Mouse (Mus musculus) heart, embryonic 15.5 days (tissue): ENCODE results near the gene Tbx4. TPM values are rescaled to one million over a fixed set of nuclear protein-coding genes. Genes with fewer than 3 reads are reported as not detected.

Experiments
- ATAC-seq: fragments of 200-750 bp; cut with Nextera tagmentation; replicated peaks from 2 replicates; pipeline ENCODE4 v1.8.0; 2017; ENCODE audit warnings: low read depth, moderate TSS enrichment; ENCODE audit not compliant: insufficient number of reproducible peaks, insufficient read depth, low FRiP score
- H3K27ac ChIP-seq: fragments of 300-500 bp; sonication (generic); 2 replicates; pipeline ENCODE4 v1.5.1; 2015; ENCODE audit warnings: mild to moderate bottlenecking, inconsistent platforms
- H3K27me3 ChIP-seq: fragments of 300-500 bp; sonication (generic); 2 replicates; pipeline ENCODE4 v1.6.1; 2015; ENCODE audit warnings: inconsistent platforms
- H3K36me3 ChIP-seq: fragments of 300-500 bp; sonication (generic); 2 replicates; pipeline ENCODE4 v1.6.1; 2015; ENCODE audit warnings: mild to moderate bottlenecking, inconsistent platforms
- H3K4me1 ChIP-seq: fragments of 300-500 bp; sonication (generic); replicated peaks from 2 replicates; pipeline ENCODE4 v1.6.1; 2015; ENCODE audit warnings: inconsistent platforms
- H3K4me2 ChIP-seq: fragments of 300-500 bp; sonication (generic); 2 replicates; pipeline ENCODE4 v1.6.1; 2015; ENCODE audit warnings: inconsistent platforms, mild to moderate bottlenecking, moderate library complexity
- H3K4me3 ChIP-seq: fragments of 300-500 bp; sonication (generic); 2 replicates; pipeline ENCODE4 v1.5.1; 2015; ENCODE audit warnings: mild to moderate bottlenecking, inconsistent platforms
- H3K9ac ChIP-seq: fragments of 300-500 bp; sonication (generic); 2 replicates; pipeline ENCODE4 v1.6.1; 2015; ENCODE audit warnings: mild to moderate bottlenecking, inconsistent platforms
- H3K9me3 ChIP-seq: fragments of 300-500 bp; sonication (generic); replicated peaks from 2 replicates; pipeline ENCODE4 v1.6.1; 2016; ENCODE audit warnings: inconsistent platforms
- WGBS: fragments of 180-500 bp; shearing (Covaris S2); methylation state at CpG from one replicate; pipeline ENCODE4 v1.1.7; 2015; ENCODE audit warnings: mixed read lengths; 5-methylcytosine and 5-hydroxymethylcytosine counted together
- polyA plus RNA-seq: library from polyadenylated mRNA; unstranded; fragments of >200 nt; fragmentation: Nextera tagmentation; extraction: Ambion mirVana; gene quantifications from 2 replicates; pipeline ENCODE4 v1.2.1, GENCODE M21; 2015

Gene Tbx4
- polyA plus RNA-seq, 1 experiment from 2014 or later: 1.6 TPM

- Histone ChIP-seq H3K9ac (no peak overlapping the region), H3K4me2 (no peak overlapping the region), H3K4me3 (no peak overlapping the region), H3K36me3 (no peaks in the 10 kb centered on the region), H3K27ac (no peak overlapping the region), H3K27me3 (no peaks in the 10 kb centered on the region), H3K4me1 (no peaks in the 10 kb centered on the region), H3K9me3 (no peaks in the 10 kb centered on the region)
- 62% methylated on average over 12 of the region's 12 CpGs for WGBS
- ATAC-seq: no peak
Observed at GRCm38 (mm10) chr11:85955611-85956010, 69.4 kb downstream of the Tbx4 start.

DNA sequence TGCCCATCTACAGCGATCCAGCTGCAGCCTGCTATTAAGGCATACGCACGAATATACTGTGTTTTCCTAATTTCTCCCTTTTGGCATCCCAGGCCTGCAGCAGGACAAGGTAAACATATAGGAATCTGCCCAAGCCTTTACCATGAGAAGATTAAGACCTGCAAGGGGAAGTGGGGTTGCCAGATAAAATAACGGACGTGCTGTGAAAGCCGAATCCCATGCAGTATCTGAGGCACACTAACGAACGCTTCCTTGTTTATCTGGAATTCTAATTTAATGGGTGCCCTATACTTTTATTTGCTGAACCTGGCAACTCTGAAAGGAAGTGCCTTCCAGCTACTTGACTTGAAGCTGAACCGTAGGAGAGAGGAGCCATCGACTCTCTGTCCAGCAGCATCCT, 70.2 kb downstream of the Tbx4 start:
- no peak for ATAC-seq
- Histone ChIP-seq H3K27ac (no peak overlapping the region), H3K27me3 (no peaks in the 10 kb centered on the region), H3K4me1 (no peaks in the 10 kb centered on the region), H3K9ac (no peak overlapping the region), H3K4me3 (no peak overlapping the region), H3K9me3 (no peaks in the 10 kb centered on the region), H3K4me2 (no peak overlapping the region), H3K36me3 (no peaks in the 10 kb centered on the region)
- WGBS: 60% methylated on average over 10 of the region's 10 CpGs

DNA sequence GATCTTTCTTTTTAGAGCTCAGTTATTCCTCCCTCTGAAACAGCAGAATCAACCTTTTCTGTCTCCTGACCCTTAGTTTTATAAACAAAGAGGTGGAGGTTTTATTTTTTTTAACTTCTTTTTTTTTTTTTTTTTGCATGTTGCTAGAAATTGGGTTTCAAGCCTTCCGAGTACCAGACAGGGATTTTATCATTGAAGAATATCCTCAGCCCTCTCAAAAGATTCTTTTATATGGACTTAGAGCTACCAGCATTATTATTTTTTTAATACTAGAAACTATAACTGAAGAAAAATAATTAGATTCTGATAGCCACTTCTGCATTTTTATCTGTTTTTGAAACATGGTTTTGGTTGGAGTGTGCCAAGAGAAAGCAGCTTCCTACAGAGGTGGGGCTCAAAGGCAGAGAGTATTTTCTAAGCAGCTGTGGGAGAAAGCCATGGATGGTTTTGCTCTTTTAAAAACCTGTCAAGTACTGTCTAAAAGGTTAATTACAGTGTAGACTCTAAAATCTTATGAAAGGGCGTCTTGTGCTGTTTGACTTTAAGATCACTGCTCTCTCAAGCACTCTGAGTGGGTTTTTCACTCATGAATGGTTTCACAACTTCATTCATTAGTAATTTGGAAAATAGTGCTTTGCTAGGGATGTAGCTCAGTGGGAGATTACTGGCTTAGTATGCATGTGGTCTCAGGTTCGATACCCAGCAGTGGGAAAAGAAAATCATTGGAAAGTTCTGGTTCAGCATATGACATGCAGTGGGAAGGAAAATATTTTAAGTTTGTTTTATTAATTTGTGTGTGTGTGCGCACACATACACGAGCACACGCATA, 70.9 kb downstream of the Tbx4 start:
- Histone ChIP-seq H3K4me1 (no peaks in the 10 kb centered on the region), H3K4me3 (no peak overlapping the region), H3K36me3 (no peaks in the 10 kb centered on the region), H3K27ac (no peak overlapping the region), H3K27me3 (no peaks in the 10 kb centered on the region), H3K4me2 (no peak overlapping the region), H3K9ac (no peak overlapping the region), H3K9me3 (no peaks in the 10 kb centered on the region)
- 81% methylated on average over 6 of the region's 6 CpGs for WGBS
- ATAC-seq: no peak

DNA sequence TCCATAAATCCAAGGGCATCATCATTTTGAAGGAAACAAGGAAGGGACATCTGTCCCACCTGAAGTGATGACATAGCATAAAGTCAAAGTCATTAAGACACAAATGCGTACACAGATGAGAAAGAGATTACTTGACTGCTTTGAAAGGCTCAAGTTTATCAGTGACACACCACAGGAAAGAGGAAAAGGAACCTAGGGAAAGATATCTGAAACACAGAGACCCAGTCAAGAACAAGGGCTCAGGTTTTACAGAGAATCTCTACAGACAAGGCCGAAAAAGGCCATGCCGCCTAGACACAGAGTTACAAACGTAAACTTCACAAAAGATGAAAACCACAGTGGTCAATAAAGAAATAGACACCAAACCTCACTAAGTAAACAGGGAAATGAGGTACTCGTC, 73.6 kb downstream of the Tbx4 start:
- Histone ChIP-seq H3K27ac (no peak overlapping the region), H3K36me3 (no peaks in the 10 kb centered on the region), H3K4me2 (no peak overlapping the region), H3K4me1 (no peaks in the 10 kb centered on the region), H3K9me3 (no peaks in the 10 kb centered on the region), H3K4me3 (no peak overlapping the region), H3K27me3 (no peaks in the 10 kb centered on the region), H3K9ac (no peak overlapping the region)
- WGBS: 82% methylated on average over 5 of the region's 5 CpGs
- ATAC-seq: no peak

DNA sequence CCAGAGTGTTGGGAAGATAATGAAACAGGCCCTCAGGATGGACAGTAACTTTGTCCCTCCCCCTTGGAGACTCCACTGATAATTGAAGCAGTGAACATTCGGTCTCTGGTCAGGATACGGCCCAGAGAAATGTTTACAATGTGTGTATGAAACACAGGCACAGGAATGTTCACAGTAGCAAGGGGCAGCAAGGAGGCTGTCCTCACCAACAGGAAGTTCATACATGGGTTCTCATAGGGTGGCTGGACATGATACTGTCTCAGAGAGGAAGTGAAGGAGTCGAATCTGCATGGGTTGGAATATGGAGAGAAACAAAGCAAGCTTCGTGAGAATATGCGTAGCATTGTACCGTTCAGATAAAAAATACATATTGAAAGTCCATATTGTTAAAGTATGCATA, 74.1 kb downstream of the Tbx4 start:
- Histone ChIP-seq H3K4me1 (no peaks in the 10 kb centered on the region), H3K4me3 (no peak overlapping the region), H3K9me3 (no peaks in the 10 kb centered on the region), H3K9ac (no peak overlapping the region), H3K36me3 (no peaks in the 10 kb centered on the region), H3K4me2 (no peak overlapping the region), H3K27ac (no peak overlapping the region), H3K27me3 (no peaks in the 10 kb centered on the region)
- ATAC-seq: no peak
- WGBS: 65% methylated on average over 6 of the region's 6 CpGs

DNA sequence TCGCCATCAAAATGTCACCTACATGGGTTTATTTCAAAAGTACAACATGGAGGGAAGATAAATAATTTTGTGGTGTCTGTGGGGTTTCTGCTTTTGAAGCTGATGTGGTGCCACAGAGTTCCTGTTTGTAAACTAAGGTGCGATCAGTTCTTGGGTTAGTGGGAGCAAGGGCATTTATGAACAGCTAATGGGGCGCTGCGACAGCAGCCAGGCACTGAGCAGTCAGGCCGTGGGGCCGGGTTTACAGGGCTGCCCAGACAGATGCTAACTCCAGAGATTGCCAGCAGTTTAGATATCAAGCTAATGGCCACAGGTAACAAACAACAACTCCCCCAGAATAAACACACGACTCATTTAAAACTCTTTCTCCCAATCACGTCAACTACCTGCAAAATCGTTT, 75.3 kb downstream of the Tbx4 start:
- no peak for ATAC-seq
- Histone ChIP-seq H3K27ac (no peak overlapping the region), H3K4me1 (no peaks in the 10 kb centered on the region), H3K9ac (no peak overlapping the region), H3K27me3 (no peaks in the 10 kb centered on the region), H3K4me2 (no peak overlapping the region), H3K9me3 (no peaks in the 10 kb centered on the region), H3K36me3 (no peaks in the 10 kb centered on the region), H3K4me3 (no peak overlapping the region)
- WGBS: 59% methylated on average over 9 of the region's 9 CpGs

Other genes starting within 250 kb of the Tbx4 start
- 2.6 and 5.3 TPM in 2 replicates for gene Tbx2, start 53.9 kb upstream of the Tbx4 start, polyA plus RNA-seq
- not detected in 2 replicates for gene Gm11444, start 36.1 kb upstream of the Tbx4 start, polyA plus RNA-seq